Comparison of ENCODE assay signal across 18 mouse cellular contexts in the genomic region with DNA sequence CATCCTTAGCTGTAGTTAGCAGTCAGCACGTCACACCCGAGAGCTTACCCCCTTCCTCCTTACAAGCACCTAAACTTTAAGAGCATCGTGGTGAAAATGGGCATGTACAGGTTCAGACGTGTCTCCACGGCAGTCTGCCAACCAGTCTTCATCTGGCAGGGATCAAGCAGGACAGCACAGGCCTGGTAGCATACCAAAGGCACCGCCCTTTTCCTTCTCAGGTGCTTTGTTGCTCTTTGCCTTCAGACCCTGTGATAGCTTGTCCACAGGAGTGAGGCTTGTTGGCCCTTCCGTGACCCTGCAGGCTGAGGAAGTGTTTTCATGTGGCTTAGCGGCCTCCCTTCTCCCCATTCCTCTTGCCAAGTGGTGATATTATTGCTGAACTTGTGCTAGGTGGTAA. TPM values are rescaled to one million over a fixed set of nuclear protein-coding genes. Genes with fewer than 3 reads are reported as not detected.
DNase-seq lines count a peak whose midpoint lies in the region; ATAC-seq lines count a peak whose summit lies in the region.
"Had no signal": no experiment of that assay in that cellular context is flagged by ENCODE, and none has a peak within 500 bp of the region (broad histone marks: within the 10 kb centered on the region; RNA-seq: fewer than 3 reads in every experiment).

No protein-coding gene starts in this region.

- peaks cover 10% of the 10 kb centered on the region; the same call in 1 of the 2 replicates for H3K36me3 ChIP-seq in lung, embryonic 16.5 days (ENCODE audit: control insufficient read depth, insufficient read depth, low read length)
- H3K36me3 ChIP-seq: hindbrain, embryonic 13.5 days had no signal

- peaks cover 2% of the 10 kb centered on the region; the same call in 1 of the 2 replicates for H3K4me1 ChIP-seq in lung, embryonic 16.5 days (replicated peaks; ENCODE audit: control insufficient read depth, insufficient read depth, low read length)
- H3K4me1 ChIP-seq: hindbrain, embryonic 13.5 days had no signal

- no peak overlapping the region for H3K9ac ChIP-seq in lung, embryonic 16.5 days (ENCODE audit: low read length)
- H3K9ac ChIP-seq: forebrain, postnatal 0 days; hindbrain, embryonic 13.5 days; liver, embryonic 12.5 days had no signal

- DNase-seq in lung, postnatal 14 days = no peak
- peak; percentile 54 for DNase-seq in fat pad, adult 2 months (ENCODE audit: extremely low read depth, low read depth, low spot score)
- peak; percentile 40 for DNase-seq in kidney, postnatal 14 days
- DNase-seq in urinary bladder, postnatal 14 days (ENCODE audit: low spot score) = peak; percentile 91
- no peak for DNase-seq in adrenal gland, postnatal 36 days
- DNase-seq in right cerebral cortex, postnatal 10 days (ENCODE audit: low spot score in 2 of 2) = no peak
- DNase-seq: cerebellum, postnatal 25 days; forebrain, postnatal 0 days; gastrocnemius, postnatal 36 days; thymus, adult 18-20 months had no signal

- H3K27me3 ChIP-seq in lung, embryonic 16.5 days (ENCODE audit: control insufficient read depth, insufficient read depth, low read depth, low read length) = no peaks in the 10 kb centered on the region
- H3K27me3 ChIP-seq: hindbrain, embryonic 13.5 days; liver, embryonic 12.5 days had no signal

- no peak overlapping the region for H3K4me3 ChIP-seq in lung, embryonic 16.5 days (ENCODE audit: low read length)
- H3K4me3 ChIP-seq: hindbrain, embryonic 13.5 days; liver, embryonic 12.5 days had no signal

- H3K9me3 ChIP-seq in lung, embryonic 16.5 days (ENCODE audit: control insufficient read depth, low read length) = no peaks in the 10 kb centered on the region
- H3K9me3 ChIP-seq: hindbrain, embryonic 13.5 days; liver, embryonic 12.5 days had no signal

- ATAC-seq in lung, embryonic 16.5 days (ENCODE audit: low read depth) = peak; percentile 37; the same call in 1 of the 2 replicates
- no peak for ATAC-seq in megakaryocyte, adult 5-6 weeks (ENCODE audit: poor library complexity, severe bottlenecking)
- ATAC-seq: forebrain, postnatal 0 days; liver, embryonic 12.5 days had no signal

- H3K4me2 ChIP-seq in lung, embryonic 16.5 days (ENCODE audit: low read depth, low read length) = no peak overlapping the region
- H3K4me2 ChIP-seq: hindbrain, embryonic 13.5 days; liver, embryonic 12.5 days had no signal

- H3K27ac ChIP-seq in lung, embryonic 16.5 days (ENCODE audit: low read length) = no peak overlapping the region
- H3K27ac ChIP-seq: hindbrain, embryonic 13.5 days; liver, embryonic 12.5 days had no signal

- 66% methylated on average over 8 of the region's 8 CpGs for WGBS in lung, embryonic 16.5 days

RNA-seq across cellular contexts. Expression of gene 1700034J05Rik, which starts 15.2 kb away (rescaled TPM):
- polyA plus RNA-seq in lung, embryonic 16.5 days (2015; fragmentation: Nextera tagmentation; extraction: Ambion mirVana) = 0.14 and 0.20 TPM in 2 replicates
- total RNA-seq in megakaryocyte, adult 5-6 weeks (2015) = not detected in 2 replicates
- not detected in 2 replicates for total RNA-seq in megakaryocyte, adult 5-6 weeks (2017)
- not detected for total RNA-seq in adrenal gland, postnatal 36 days (2021)
- total RNA-seq: adrenal gland, postnatal 4 days; forebrain, postnatal 0 days; gastrocnemius, postnatal 36 days; left cerebral cortex, adult 18-20 months; neutrophil, adult 5-6 weeks had no signal
- polyA plus RNA-seq: forebrain, postnatal 0 days; hindbrain, embryonic 13.5 days; spleen, adult 2 months had no signal

RNA-seq across cellular contexts. Expression of gene Ppfibp1, which starts 50.7 kb away (rescaled TPM):
- 46.8 and 50.5 TPM in 2 replicates for polyA plus RNA-seq in lung, embryonic 16.5 days (2015; fragmentation: Nextera tagmentation; extraction: Ambion mirVana)
- 4.0 and 5.0 TPM in 2 replicates for total RNA-seq in megakaryocyte, adult 5-6 weeks (2015)
- total RNA-seq in megakaryocyte, adult 5-6 weeks (2017) = 10.5 and 11.9 TPM in 2 replicates
- total RNA-seq in adrenal gland, postnatal 36 days (2021) = 100 to 1,000 TPM in 1 of 2 experiments, 10 to 100 TPM in 1; 97.4 to 115 TPM

Comparison
In these comparisons a context has a peak if more than half of its experiments do, and no peak if none do; other contexts are left out.
1. DNase-seq: peak in fat pad, adult 2 months (single experiment), kidney, postnatal 14 days (single experiment) and urinary bladder, postnatal 14 days (single experiment); none in lung, postnatal 14 days (single experiment), adrenal gland, postnatal 36 days (0 of 2) and right cerebral cortex, postnatal 10 days (0 of 2).
2. RNA of gene Ppfibp1, which starts 50.7 kb away (total RNA-seq): 97.4 to 115 TPM in adrenal gland, postnatal 36 days; 4.0 to 11.9 TPM in megakaryocyte, adult 5-6 weeks; every median in the first group is over 4 times any median in the second.